Mouse (Mus musculus) T-cell, adult 2 months (primary cell): ENCODE results near the gene P4hb.
A peak's percentile ranks its signal among the peaks of the same experiment; 100 is the strongest.
"Not testable (repeated sequence)": the region's sequence is repeated elsewhere in the genome, so short reads cannot be mapped to it uniquely, and the experiment has no call there.

Experiments
- DNase-seq: peaks from one replicate; pipeline ENCODE4 v3.0.0; 2022; ENCODE audit warnings: low spot score

Gene P4hb

GRCm38 (mm10) chr11:120538955-120539284 lies 34.1 kb downstream of the P4hb start:
- no peak for DNase-seq

- DNase-seq, result no peak
These were observed 34.6 kb downstream of the P4hb start for GRCm38 (mm10) chr11:120538485-120538884.

- DNase-seq, result no peak
These were observed 37.2 kb downstream of the P4hb start for GRCm38 (mm10) chr11:120535804-120536203.

GRCm38 (mm10) chr11:120535145-120535544 lies 37.9 kb downstream of the P4hb start:
- no peak for DNase-seq

- DNase-seq, result no peak
These were observed 39.0 kb downstream of the P4hb start for GRCm38 (mm10) chr11:120534093-120534492.

GRCm38 (mm10) chr11:120531646-120532045 lies 41.4 kb downstream of the P4hb start:
- no peak for DNase-seq

- DNase-seq, result no peak
These were observed 42.7 kb downstream of the P4hb start, which contains the start of gene Gcgr for GRCm38 (mm10) chr11:120530085-120530964. Gene Gcgr (plus strand): TSS chr11:120530699.

GRCm38 (mm10) chr11:120528903-120529302 lies 44.1 kb downstream of the P4hb start:
- DNase-seq, result no peak

GRCm38 (mm10) chr11:120527690-120528354 lies 45.2 kb downstream of the P4hb start:
- no peak for DNase-seq

- DNase-seq, result no peak
These were observed 47.1 kb downstream of the P4hb start for GRCm38 (mm10) chr11:120525959-120526358.

GRCm38 (mm10) chr11:120522581-120522980 lies 50.5 kb downstream of the P4hb start:
- DNase-seq, result no peak

- no peak for DNase-seq
These were observed 52.0 kb downstream of the P4hb start for GRCm38 (mm10) chr11:120520967-120521540.

- no peak for DNase-seq
These were observed 52.6 kb downstream of the P4hb start for GRCm38 (mm10) chr11:120520498-120520897.

GRCm38 (mm10) chr11:120519738-120520137 lies 53.3 kb downstream of the P4hb start:
- DNase-seq, result peak; percentile 9

GRCm38 (mm10) chr11:120518558-120518957 lies 54.5 kb downstream of the P4hb start:
- DNase-seq, result no peak

GRCm38 (mm10) chr11:120518027-120518426 lies 55.0 kb downstream of the P4hb start:
- DNase-seq, result no peak

- no peak for DNase-seq
These were observed 55.9 kb downstream of the P4hb start for GRCm38 (mm10) chr11:120517147-120517546.

- peak; percentile 77 for DNase-seq
These were observed 57.4 kb downstream of the P4hb start for GRCm38 (mm10) chr11:120515611-120516010.

- not testable (repeated sequence) for DNase-seq
These were observed 58.8 kb downstream of the P4hb start for GRCm38 (mm10) chr11:120514262-120514661.

GRCm38 (mm10) chr11:120512790-120513453 lies 60.1 kb downstream of the P4hb start:
- no peak for DNase-seq

- DNase-seq, result peak; percentile 20
These were observed 62.5 kb downstream of the P4hb start for GRCm38 (mm10) chr11:120510375-120511030.
